Mouse (Mus musculus) left cerebral cortex, adult 2 months (tissue): ENCODE results near the gene Otogl. TPM values are rescaled to one million over a fixed set of nuclear protein-coding genes. Genes with fewer than 3 reads are reported as not detected.

ENCODE experiments used
- DNase-seq, 2 experiments: peaks; one replicate each; pipeline ENCODE4 v3.0.0; 2021 to 2022; ENCODE audit warnings: low spot score in 2 of 2, mixed read lengths in 1 of 2; ENCODE audit errors: extremely low spot score in 1 of 2
- H3K27ac ChIP-seq: fragments of 200-600 bp; 2 replicates; pipeline ENCODE4 v1.8.1; 2022
- H3K4me3 ChIP-seq: fragments of 200-600 bp; 2 replicates; pipeline ENCODE4 v1.8.1; 2022
- CTCF ChIP-seq: fragments of 200-600 bp; IDR thresholded peaks from 2 replicates; pipeline ENCODE4 v1.8.1; 2022; ENCODE audit warnings: antibody characterized with exemption, mild to moderate bottlenecking, moderate library complexity
- intact Hi-C: fragments of 180-260 bp; cut with DNase I; formaldehyde crosslinking; loops from one replicate; pipeline ENCODE4 v1.15.1; 2025
- total RNA-seq, 2 experiments: library from RNA; stranded (reverse); gene quantifications; 2 replicates each; pipeline ENCODE4 v1.2.3; 2021

Gene Otogl
- total RNA-seq, 2 experiments from 2014 or later, result 0.14 to 0.16 TPM

GRCm38 (mm10) chr10:107934055-107934454, 22.1 kb upstream of the Otogl start:
- DNase-seq, result no peak
- Histone ChIP-seq H3K4me3 (no peak overlapping the region), H3K27ac (no peak overlapping the region)
- intact Hi-C loops, result loop anchor here (5.0 to 10.0 kb wide), 5 partner anchors 103 to 511 kb away; partner anchors contain the start of gene Ppp1r12a
- no peak for TF ChIP-seq CTCF

DNA sequence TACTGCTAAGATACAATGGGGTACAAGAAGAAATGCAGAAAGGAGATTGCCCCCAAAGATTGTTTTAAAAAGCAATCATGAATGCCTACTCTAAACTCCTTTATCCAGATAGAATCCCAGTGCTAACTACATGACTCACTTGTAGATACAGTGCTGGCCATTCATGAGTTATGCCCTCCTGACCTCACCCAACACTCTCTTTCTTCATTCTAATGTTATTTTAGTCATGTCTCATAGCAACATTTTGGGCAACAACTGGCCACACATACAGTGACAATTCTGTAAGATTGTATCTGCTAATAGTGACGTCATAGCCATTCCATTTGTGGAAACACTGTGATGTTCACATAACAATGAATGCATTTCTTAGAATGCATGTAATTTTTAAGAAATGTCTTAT, 21.6 kb upstream of the Otogl start:
- no peak for TF ChIP-seq CTCF
- Histone ChIP-seq H3K4me3 (no peak overlapping the region), H3K27ac (no peak overlapping the region)
- intact Hi-C loops, result loop anchor here (5.0 to 10.0 kb wide), 5 partner anchors 104 to 511 kb away; partner anchors contain the start of gene Ppp1r12a
- DNase-seq, result no peak

GRCm38 (mm10) chr10:107931833-107932828, 20.2 kb upstream of the Otogl start:
- Histone ChIP-seq H3K4me3 (no peak overlapping the region), H3K27ac (0 out of 2 replicates have a peak overlapping the region, but pooled peaks have one; percentile 57)
- intact Hi-C loops, result loop anchor here (5.0 to 10.0 kb wide), 5 partner anchors 105 to 513 kb away; partner anchors contain the start of gene Ppp1r12a
- peak; percentile 50 to 59 for DNase-seq
- TF ChIP-seq CTCF, result peak; percentile 69

- Histone ChIP-seq H3K4me3 (no peak overlapping the region), H3K27ac (no peak overlapping the region)
- no peak for DNase-seq
- TF ChIP-seq CTCF, result no peak
- intact Hi-C loops, result loop anchor here (5.0 to 10.0 kb wide), 5 partner anchors 107 to 514 kb away; partner anchors contain the start of gene Ppp1r12a
Observed at GRCm38 (mm10) chr10:107930471-107931021, 18.6 kb upstream of the Otogl start.

DNA sequence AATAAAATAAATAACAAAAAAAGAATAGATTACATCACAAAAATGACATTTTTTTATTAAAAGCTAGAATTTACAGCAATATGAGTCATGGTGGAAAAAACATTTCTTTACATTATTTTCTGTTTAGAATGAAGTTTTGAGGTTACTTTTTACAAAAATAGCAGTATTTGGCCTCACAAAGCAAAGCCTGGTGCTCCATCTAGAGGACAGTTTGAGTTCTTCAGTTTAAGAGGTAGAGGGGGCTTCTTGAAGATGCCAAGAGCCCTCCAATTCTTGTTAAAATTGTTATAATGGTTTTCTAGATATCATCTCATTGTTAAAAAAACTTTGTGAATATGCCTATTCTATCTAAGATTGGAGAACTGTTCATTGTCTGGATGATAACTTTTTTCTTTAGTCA, 13.4 kb upstream of the Otogl start:
- peak; percentile 68 for TF ChIP-seq CTCF
- DNase-seq, result no peak
- intact Hi-C loops, result no loop called here
- H3K27ac ChIP-seq, result no peak overlapping the region
- no peak overlapping the region for H3K4me3 ChIP-seq

DNA sequence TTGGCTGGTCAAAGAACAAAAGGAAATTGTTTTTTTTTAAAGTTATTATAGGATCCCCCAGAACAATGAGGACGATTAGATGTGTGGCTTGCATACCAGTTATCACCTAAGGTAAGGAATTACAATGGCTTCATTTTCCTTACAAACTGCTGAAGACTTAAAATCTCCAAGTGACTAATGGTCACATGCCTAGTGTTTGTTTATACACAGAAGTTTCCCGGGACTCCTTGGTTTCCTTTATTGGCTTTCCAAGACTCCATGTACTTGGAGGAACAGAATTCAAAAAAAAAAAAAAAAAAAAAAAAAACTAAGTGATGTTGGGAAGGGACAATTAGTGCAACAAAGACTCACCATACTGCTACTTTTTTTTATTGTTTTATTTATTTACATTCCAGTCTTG, 11.9 kb upstream of the Otogl start:
- no peak overlapping the region for H3K4me3 ChIP-seq
- no peak for DNase-seq
- TF ChIP-seq CTCF, result no peak
- H3K27ac ChIP-seq, result no peak overlapping the region
- intact Hi-C loops, result loop anchor here (5.0 kb wide), 1 partner anchor 122 kb away; no protein-coding TSS in a partner anchor

- H3K4me3 ChIP-seq, result no peak overlapping the region
- peak in 1 of 2 experiments; percentile 12 for DNase-seq
- H3K27ac ChIP-seq, result no peak overlapping the region
- peak; percentile 64 for TF ChIP-seq CTCF
- intact Hi-C loops, result loop anchor here (1.0 to 5.0 kb wide), 2 partner anchors 64 to 120 kb away; no protein-coding TSS in a partner anchor
Observed at GRCm38 (mm10) chr10:107922750-107923149, 10.8 kb upstream of the Otogl start.

- DNase-seq, result peak in 1 of 2 experiments; percentile 11
- TF ChIP-seq CTCF, result no peak
- intact Hi-C loops, result loop anchor here (5.0 kb wide), 1 partner anchor 119 kb away; no protein-coding TSS in a partner anchor
- H3K27ac ChIP-seq, result no peak overlapping the region
- H3K4me3 ChIP-seq, result no peak overlapping the region
Observed at GRCm38 (mm10) chr10:107921549-107921948, 9.6 kb upstream of the Otogl start.

GRCm38 (mm10) chr10:107921134-107921533, 9.2 kb upstream of the Otogl start:
- no peak for TF ChIP-seq CTCF
- no peak overlapping the region for H3K4me3 ChIP-seq
- intact Hi-C loops, result loop anchor here (5.0 kb wide), 1 partner anchor 119 kb away; no protein-coding TSS in a partner anchor
- H3K27ac ChIP-seq, result no peak overlapping the region
- no peak for DNase-seq

DNA sequence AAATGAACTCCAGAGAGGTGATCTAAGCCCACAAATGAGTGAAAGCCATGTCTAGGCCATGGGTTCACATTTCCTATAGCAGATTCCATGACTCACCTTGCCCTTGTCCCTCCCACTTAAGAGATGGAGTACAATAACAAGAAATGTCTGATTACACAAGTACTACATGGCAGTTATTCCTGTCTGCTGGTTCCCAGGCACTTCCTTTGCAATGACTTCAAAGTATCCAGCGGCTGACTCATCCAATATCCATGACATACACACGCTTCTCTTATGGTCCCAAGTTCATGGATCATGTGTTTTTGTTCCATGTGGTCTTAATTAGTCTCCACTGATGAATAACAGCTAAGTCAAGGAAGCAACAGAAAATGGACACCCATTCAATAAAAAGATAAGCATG, 1.1 kb upstream of the Otogl start:
- DNase-seq, result no peak
- no peak for TF ChIP-seq CTCF
- Histone ChIP-seq H3K4me3 (no peak overlapping the region), H3K27ac (no peak overlapping the region)
- intact Hi-C loops, result no loop called here

GRCm38 (mm10) chr10:107906453-107906852, 5.5 kb downstream of the Otogl start:
- TF ChIP-seq CTCF, result no peak
- intact Hi-C loops, result no loop called here
- H3K4me3 ChIP-seq, result no peak overlapping the region
- no peak overlapping the region for H3K27ac ChIP-seq
- DNase-seq, result no peak
